In genomic region chr7:16783224-16783688, GRCm38 (mm10) we compare ENCODE assay signal across 8 mouse cellular contexts. TPM values are rescaled to one million over a fixed set of nuclear protein-coding genes. Genes with fewer than 3 reads are reported as not detected.
DNase-seq lines count a peak whose midpoint lies in the region; ATAC-seq lines count a peak whose summit lies in the region.

No protein-coding gene starts in this region.

- ATAC-seq in activated CD4-positive, CD25-positive, alpha-beta regulatory T cell, adult 4 months, result peak; percentile 32
- ATAC-seq in heart, embryonic 12.5 days (ENCODE audit: insufficient number of reproducible peaks, low FRiP score), result peak; percentile 70
- ATAC-seq in midbrain, embryonic 11.5 days (ENCODE audit: low FRiP score), result no peak
- peak; percentile 63; the same call in 1 of the 2 replicates for ATAC-seq in stomach, embryonic 15.5 days (ENCODE audit: insufficient read depth, low FRiP score, low read depth)

- H3K4me2 ChIP-seq in heart, embryonic 12.5 days, result peak overlapping the region; percentile 95
- H3K4me2 ChIP-seq in midbrain, embryonic 11.5 days, result peak overlapping the region; percentile 98
- H3K4me2 ChIP-seq in stomach, embryonic 15.5 days, result peak overlapping the region; percentile 92

- peak overlapping the region; percentile 87 for H3K9ac ChIP-seq in heart, embryonic 12.5 days
- peak overlapping the region; percentile 46 for H3K9ac ChIP-seq in midbrain, embryonic 11.5 days (ENCODE audit: low read length)
- H3K9ac ChIP-seq in stomach, embryonic 15.5 days, result peak overlapping the region; percentile 29

- peak; percentile 74 for DNase-seq in 3134 (ENCODE audit: extremely low read depth, insufficient read length, low spot score)
- no peak for DNase-seq in limb, embryonic 10.5 days (ENCODE audit: low spot score)
- no peak for DNase-seq in midbrain, embryonic 11.5 days (ENCODE audit: low spot score, missing footprints)
- DNase-seq in layer of hippocampus, adult 11-12 months (ENCODE audit: low spot score), result no peak
- no peak for DNase-seq in ovary, postnatal 10 days (ENCODE audit: low spot score)

- H3K27ac ChIP-seq in heart, embryonic 12.5 days (ENCODE audit: poor library complexity, severe bottlenecking), result peak overlapping the region; percentile 52
- peak overlapping the region; percentile 81 for H3K27ac ChIP-seq in limb, embryonic 10.5 days
- H3K27ac ChIP-seq in midbrain, embryonic 11.5 days (ENCODE audit: low read depth, low read length), result no peak overlapping the region
- peak overlapping the region; percentile 63; the same call in 1 of the 2 replicates for H3K27ac ChIP-seq in stomach, embryonic 15.5 days

- WGBS in heart, embryonic 12.5 days, result 36% methylated on average over 10 of the region's 10 CpGs
- 14% methylated on average over 10 of the region's 10 CpGs for WGBS in limb, embryonic 10.5 days
- WGBS in midbrain, embryonic 11.5 days, result 23% methylated on average over 10 of the region's 10 CpGs
- WGBS in stomach, embryonic 15.5 days, result 29% methylated on average over 10 of the region's 10 CpGs

- H3K4me1 ChIP-seq in heart, embryonic 12.5 days (replicated peaks), result peaks cover 41% of the 10 kb centered on the region
- peaks cover 45% of the 10 kb centered on the region for H3K4me1 ChIP-seq in limb, embryonic 10.5 days
- peaks cover 27% of the 10 kb centered on the region for H3K4me1 ChIP-seq in midbrain, embryonic 11.5 days (ENCODE audit: control insufficient read depth, insufficient read depth, low read length)
- peaks cover 25% of the 10 kb centered on the region for H3K4me1 ChIP-seq in stomach, embryonic 15.5 days

- peaks cover 16% of the 10 kb centered on the region for H3K36me3 ChIP-seq in heart, embryonic 12.5 days
- peaks cover 31% of the 10 kb centered on the region for H3K36me3 ChIP-seq in limb, embryonic 10.5 days
- no peaks in the 10 kb centered on the region for H3K36me3 ChIP-seq in midbrain, embryonic 11.5 days (ENCODE audit: control insufficient read depth, insufficient read depth, low read length)
- peaks cover 11% of the 10 kb centered on the region for H3K36me3 ChIP-seq in stomach, embryonic 15.5 days

- H3K4me3 ChIP-seq in heart, embryonic 12.5 days, result peak overlapping the region; percentile 77
- H3K4me3 ChIP-seq in limb, embryonic 10.5 days, result peak overlapping the region; percentile 85
- peak overlapping the region; percentile 57 for H3K4me3 ChIP-seq in midbrain, embryonic 11.5 days (ENCODE audit: low read depth, low read length)
- peak overlapping the region; percentile 59 for H3K4me3 ChIP-seq in stomach, embryonic 15.5 days (replicated peaks)

- H3K9me3 ChIP-seq in heart, embryonic 12.5 days (replicated peaks), result no peaks in the 10 kb centered on the region
- H3K9me3 ChIP-seq in limb, embryonic 10.5 days (replicated peaks), result no peaks in the 10 kb centered on the region
- H3K9me3 ChIP-seq in midbrain, embryonic 11.5 days (ENCODE audit: control insufficient read depth, low read length), result no peaks in the 10 kb centered on the region
- H3K9me3 ChIP-seq in stomach, embryonic 15.5 days, result no peaks in the 10 kb centered on the region

- H3K27me3 ChIP-seq in heart, embryonic 12.5 days (replicated peaks), result no peaks in the 10 kb centered on the region
- no peaks in the 10 kb centered on the region for H3K27me3 ChIP-seq in limb, embryonic 10.5 days (ENCODE audit: low read depth, poor library complexity, severe bottlenecking)
- H3K27me3 ChIP-seq in midbrain, embryonic 11.5 days (ENCODE audit: control insufficient read depth, insufficient read depth, low read length), result no peaks in the 10 kb centered on the region; the same call in 1 of the 2 replicates
- no peaks in the 10 kb centered on the region for H3K27me3 ChIP-seq in stomach, embryonic 15.5 days (replicated peaks)

RNA-seq across cellular contexts. Expression of gene Slc1a5, which starts 2.1 kb away (rescaled TPM):
- polyA plus RNA-seq in activated CD4-positive, CD25-positive, alpha-beta regulatory T cell, adult 4 months (2017; shearing (Covaris generic)), result 100 to 1,000 TPM; 143 to 179 TPM
- polyA plus RNA-seq in heart, embryonic 12.5 days (2016; fragmentation: Nextera tagmentation; extraction: Ambion mirVana), result 50.8 and 52.0 TPM in 2 replicates
- polyA plus RNA-seq in limb, embryonic 10.5 days (2016; fragmentation: Nextera tagmentation; extraction: Ambion mirVana), result 48.3 and 48.7 TPM in 2 replicates
- polyA plus RNA-seq in midbrain, embryonic 11.5 days (2014; fragmentation: Nextera tagmentation; extraction: Ambion mirVana), result 20.7 and 23.2 TPM in 2 replicates
- 64.2 and 66.3 TPM in 2 replicates for polyA plus RNA-seq in stomach, embryonic 15.5 days (2015; fragmentation: Nextera tagmentation; extraction: Ambion mirVana)

RNA-seq across cellular contexts. Expression of gene Strn4, which starts 32.4 kb away (rescaled TPM):
- 10 to 100 TPM; 23.0 to 23.1 TPM for polyA plus RNA-seq in activated CD4-positive, CD25-positive, alpha-beta regulatory T cell, adult 4 months (2017; shearing (Covaris generic))
- polyA plus RNA-seq in heart, embryonic 12.5 days (2016; fragmentation: Nextera tagmentation; extraction: Ambion mirVana), result 97.4 and 103 TPM in 2 replicates
- 130 and 145 TPM in 2 replicates for polyA plus RNA-seq in limb, embryonic 10.5 days (2016; fragmentation: Nextera tagmentation; extraction: Ambion mirVana)
- 111 and 115 TPM in 2 replicates for polyA plus RNA-seq in midbrain, embryonic 11.5 days (2014; fragmentation: Nextera tagmentation; extraction: Ambion mirVana)
- polyA plus RNA-seq in stomach, embryonic 15.5 days (2015; fragmentation: Nextera tagmentation; extraction: Ambion mirVana), result 87.2 and 89.4 TPM in 2 replicates

RNA-seq across cellular contexts. Expression of gene Fkrp, which starts 33.3 kb away (rescaled TPM):
- polyA plus RNA-seq in activated CD4-positive, CD25-positive, alpha-beta regulatory T cell, adult 4 months (2017; shearing (Covaris generic)), result 1 to 10 TPM; 6.5 to 7.5 TPM
- 37.6 and 37.8 TPM in 2 replicates for polyA plus RNA-seq in heart, embryonic 12.5 days (2016; fragmentation: Nextera tagmentation; extraction: Ambion mirVana)
- 27.2 and 33.1 TPM in 2 replicates for polyA plus RNA-seq in limb, embryonic 10.5 days (2016; fragmentation: Nextera tagmentation; extraction: Ambion mirVana)
- polyA plus RNA-seq in midbrain, embryonic 11.5 days (2014; fragmentation: Nextera tagmentation; extraction: Ambion mirVana), result 24.3 and 25.9 TPM in 2 replicates
- polyA plus RNA-seq in stomach, embryonic 15.5 days (2015; fragmentation: Nextera tagmentation; extraction: Ambion mirVana), result 28.4 and 29.1 TPM in 2 replicates

RNA-seq across cellular contexts. Expression of gene Ap2s1, which starts 45.0 kb away (rescaled TPM):
- polyA plus RNA-seq in activated CD4-positive, CD25-positive, alpha-beta regulatory T cell, adult 4 months (2017; shearing (Covaris generic)), result 100 to 1,000 TPM; 101 to 111 TPM
- 208 and 210 TPM in 2 replicates for polyA plus RNA-seq in heart, embryonic 12.5 days (2016; fragmentation: Nextera tagmentation; extraction: Ambion mirVana)
- polyA plus RNA-seq in limb, embryonic 10.5 days (2016; fragmentation: Nextera tagmentation; extraction: Ambion mirVana), result 250 and 252 TPM in 2 replicates
- polyA plus RNA-seq in midbrain, embryonic 11.5 days (2014; fragmentation: Nextera tagmentation; extraction: Ambion mirVana), result 277 and 300 TPM in 2 replicates
- 251 and 272 TPM in 2 replicates for polyA plus RNA-seq in stomach, embryonic 15.5 days (2015; fragmentation: Nextera tagmentation; extraction: Ambion mirVana)

RNA-seq across cellular contexts. Expression of gene Prkd2, which starts 59.4 kb away (rescaled TPM):
- 10 to 100 TPM; 45.7 to 47.6 TPM for polyA plus RNA-seq in activated CD4-positive, CD25-positive, alpha-beta regulatory T cell, adult 4 months (2017; shearing (Covaris generic))
- polyA plus RNA-seq in heart, embryonic 12.5 days (2016; fragmentation: Nextera tagmentation; extraction: Ambion mirVana), result 10.8 and 11.8 TPM in 2 replicates
- 15.0 and 15.6 TPM in 2 replicates for polyA plus RNA-seq in limb, embryonic 10.5 days (2016; fragmentation: Nextera tagmentation; extraction: Ambion mirVana)
- polyA plus RNA-seq in midbrain, embryonic 11.5 days (2014; fragmentation: Nextera tagmentation; extraction: Ambion mirVana), result 9.2 and 10.3 TPM in 2 replicates
- polyA plus RNA-seq in stomach, embryonic 15.5 days (2015; fragmentation: Nextera tagmentation; extraction: Ambion mirVana), result 11.6 and 12.2 TPM in 2 replicates

Comparison
In these comparisons a context has a peak if more than half of its experiments do, and no peak if none do; other contexts are left out.
1. H3K9ac ChIP-seq: peak in every context shown above with its lines; median percentile 87 in heart, embryonic 12.5 days; 46 in midbrain, embryonic 11.5 days; 29 in stomach, embryonic 15.5 days.